Mouse (Mus musculus): Measurements from ENCODE around the gene Gm19426. TPM values are rescaled to one million over a fixed set of nuclear protein-coding genes. Genes with fewer than 3 reads are reported as not detected.
A peak's percentile ranks its signal among the peaks of the same experiment; 100 is the strongest.

The Gm19426 gene
- polyA plus RNA-seq, 1 experiment from 2014 or later: 7.2 TPM

DNA sequence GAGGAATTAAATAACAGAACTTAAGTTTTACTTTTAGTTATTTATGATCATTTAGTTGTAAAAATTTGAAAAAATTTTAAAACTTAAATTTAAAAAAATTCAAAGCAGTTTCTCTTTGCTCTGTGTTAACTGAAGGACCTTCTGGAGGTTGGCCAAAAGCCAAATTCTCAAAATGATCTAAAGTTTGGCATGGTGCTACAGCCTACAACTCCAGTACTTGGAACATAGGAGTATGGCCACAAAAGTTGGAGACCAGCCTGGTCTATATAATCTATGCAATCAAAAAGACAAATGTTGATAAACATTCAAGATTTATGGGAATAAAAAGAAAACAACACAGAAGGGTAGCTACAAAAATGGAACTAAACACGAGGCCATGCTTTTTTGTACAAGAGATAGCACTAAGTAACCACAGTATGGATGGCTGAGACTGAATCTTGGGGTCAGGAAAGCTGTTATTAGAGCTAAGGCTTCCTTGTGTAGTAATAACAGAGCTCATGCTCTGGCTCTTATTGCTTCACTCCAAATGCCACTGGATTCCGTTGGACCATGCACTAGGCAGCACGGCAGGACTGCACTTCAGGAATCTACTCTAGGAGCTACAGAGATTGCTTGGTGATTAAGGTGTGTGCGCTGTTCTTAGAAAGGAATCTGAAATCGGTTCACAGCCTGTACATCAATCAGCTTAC lies 48.3 kb downstream of the Gm19426 start:
- no peak overlapping the region for H3K27ac ChIP-seq
- H3K27me3 ChIP-seq (replicated peaks): no peaks in the 10 kb centered on the region
- no peak overlapping the region for H3K9ac ChIP-seq
- H3K4me2 ChIP-seq: no peak overlapping the region
- no peak overlapping the region for H3K4me3 ChIP-seq (replicated peaks)
- no peak; the same call in 1 of the 2 replicates for ATAC-seq (ENCODE audit: insufficient read depth, low FRiP score, low read depth)
- 71% methylated on average over 5 of the region's 5 CpGs for WGBS
- peaks cover 30% of the 10 kb centered on the region for H3K36me3 ChIP-seq
- H3K4me1 ChIP-seq: no peaks in the 10 kb centered on the region
- no peaks in the 10 kb centered on the region for H3K9me3 ChIP-seq

MicroRNAs encoded within 50 kb of the gene (microRNA counts, 519-probe panel; counts per million panel counts)
- 4,541 counts per million, percentile 99 among the panel's probes with 10 or more counts for microRNA mmu-miR-130a

Small RNA genes within 50 kb of the gene (microRNA-seq; reads per million reads assigned to microRNA genes)
- gene Mir130a: 26,738 reads per million, percentile 98 among the genes with 10 or more reads in this experiment

Other genes starting within 250 kb of the Gm19426 start
- gene Ctnnd1, start 92.9 kb downstream of the Gm19426 start, polyA plus RNA-seq (2015; fragmentation: Nextera tagmentation; extraction: Ambion mirVana): 60.0 and 71.9 TPM in 2 replicates
- gene Btbd18, start 84.6 kb downstream of the Gm19426 start, polyA plus RNA-seq (2015; fragmentation: Nextera tagmentation; extraction: Ambion mirVana): 0.18 and 0.22 TPM in 2 replicates
- gene Selenoh, start 72.9 kb downstream of the Gm19426 start, polyA plus RNA-seq (2015; fragmentation: Nextera tagmentation; extraction: Ambion mirVana): 221 and 237 TPM in 2 replicates
- gene Gm28635, start 65.6 kb downstream of the Gm19426 start, polyA plus RNA-seq (2015; fragmentation: Nextera tagmentation; extraction: Ambion mirVana): not detected in 2 replicates
- 31.1 and 34.5 TPM in 2 replicates for gene Med19, start 65.3 kb downstream of the Gm19426 start, polyA plus RNA-seq (2015; fragmentation: Nextera tagmentation; extraction: Ambion mirVana)
- 119 and 133 TPM in 2 replicates for gene Tmx2, start 64.5 kb downstream of the Gm19426 start, polyA plus RNA-seq (2015; fragmentation: Nextera tagmentation; extraction: Ambion mirVana)
- gene Zdhhc5, start 28.5 kb downstream of the Gm19426 start, polyA plus RNA-seq (2015; fragmentation: Nextera tagmentation; extraction: Ambion mirVana): 27.8 and 28.5 TPM in 2 replicates
- 23.7 and 26.9 TPM in 2 replicates for gene Clp1, start 16.3 kb downstream of the Gm19426 start, polyA plus RNA-seq (2015; fragmentation: Nextera tagmentation; extraction: Ambion mirVana)
- 7.5 and 11.0 TPM in 2 replicates for gene Ypel4, start 9.6 kb downstream of the Gm19426 start, polyA plus RNA-seq (2015; fragmentation: Nextera tagmentation; extraction: Ambion mirVana)
- gene Serping1, start 31.8 kb upstream of the Gm19426 start, polyA plus RNA-seq (2015; fragmentation: Nextera tagmentation; extraction: Ambion mirVana): 76.0 and 79.6 TPM in 2 replicates
- gene Ube2l6, start 55.2 kb upstream of the Gm19426 start, polyA plus RNA-seq (2015; fragmentation: Nextera tagmentation; extraction: Ambion mirVana): 52.7 and 79.0 TPM in 2 replicates
- gene Smtnl1, start 79.0 kb upstream of the Gm19426 start, polyA plus RNA-seq (2015; fragmentation: Nextera tagmentation; extraction: Ambion mirVana): 0.08 and 0.19 TPM in 2 replicates
- gene Timm10, start 83.3 kb upstream of the Gm19426 start, polyA plus RNA-seq (2015; fragmentation: Nextera tagmentation; extraction: Ambion mirVana): 47.2 and 50.4 TPM in 2 replicates
- gene Slc43a1, start 95.2 kb upstream of the Gm19426 start, polyA plus RNA-seq (2015; fragmentation: Nextera tagmentation; extraction: Ambion mirVana): 19.5 and 26.3 TPM in 2 replicates
- gene Rtn4rl2, start 143.1 kb upstream of the Gm19426 start, polyA plus RNA-seq (2015; fragmentation: Nextera tagmentation; extraction: Ambion mirVana): 0.85 and 0.91 TPM in 2 replicates
- 44.8 and 47.4 TPM in 2 replicates for gene Slc43a3, start 192.9 kb upstream of the Gm19426 start, polyA plus RNA-seq (2015; fragmentation: Nextera tagmentation; extraction: Ambion mirVana)
- gene Prg2, start 236.8 kb upstream of the Gm19426 start, polyA plus RNA-seq (2015; fragmentation: Nextera tagmentation; extraction: Ambion mirVana): 1.8 and 4.0 TPM in 2 replicates
- 0.51 TPM in 1 of 2 replicates, not detected in the other for gene Prg3, start 244.6 kb upstream of the Gm19426 start, polyA plus RNA-seq (2015; fragmentation: Nextera tagmentation; extraction: Ambion mirVana)